Mouse (Mus musculus) E14TG2a.4 (cell line): ENCODE results near the gene Prpsap1.

Source experiments
- CTCF ChIP-seq: conservative IDR thresholded peaks from 2 replicates; pipeline ENCODE4 v1.5.1; 2014; ENCODE audit warnings: low read length
- POU5F1 ChIP-seq: IDR thresholded peaks from 2 replicates; pipeline ENCODE4 v1.6.1; 2014; ENCODE audit warnings: low read length, borderline replicate concordance

DNA sequence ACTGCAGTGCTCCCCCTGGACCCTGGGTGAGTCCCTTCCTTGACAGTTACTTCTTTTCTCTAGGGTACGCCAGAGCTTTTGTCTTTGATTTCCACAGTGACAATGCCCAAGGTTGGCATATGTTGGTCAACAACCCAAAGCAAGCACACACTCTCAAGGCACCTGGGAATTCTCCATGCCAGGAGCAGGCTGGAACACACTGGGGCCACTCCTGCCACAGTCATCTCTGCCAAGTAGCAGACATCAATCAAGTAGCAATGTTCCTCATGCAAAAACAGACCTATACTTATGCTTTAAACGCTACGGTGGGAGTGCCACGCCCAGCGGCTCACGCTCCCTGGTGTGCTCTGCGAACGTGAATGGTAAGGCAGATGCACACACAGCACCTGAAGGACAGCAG lies 13.0 kb downstream of the Prpsap1 start:
- TF ChIP-seq CTCF (no peak), POU5F1 (no peak)
